Mouse (Mus musculus) heart, adult 2 months (tissue): ENCODE results near the gene Arhgef18.

ENCODE experiments used
- CTCF ChIP-seq: fragments of 200-600 bp; IDR thresholded peaks from 2 replicates; pipeline ENCODE4 v1.8.1; 2022; ENCODE audit warnings: antibody characterized with exemption, mild to moderate bottlenecking, moderate library complexity
- POLR2A ChIP-seq: fragments of 200-500 bp; IDR thresholded peaks from 2 replicates; pipeline ENCODE4 v1.6.1; 2011; ENCODE audit warnings: mild to moderate bottlenecking, low read depth, low read length, control low read depth; ENCODE audit not compliant: insufficient read depth

GRCm38 (mm10) chr8:3346691-3347413 lies 46.0 kb upstream of the Arhgef18 start:
- TF ChIP-seq POLR2A (no peak), CTCF (no peak)
